Mouse (Mus musculus): Measurements from ENCODE around the gene Cops2.

GRCm38 (mm10) chr2:125813972-125814595, 44.9 kb downstream of the Cops2 start:
- TF ChIP-seq CTCF (IDR thresholded peaks at IDR 0.05; ENCODE audit: low read depth): no peak
- no peak for TF ChIP-seq EP300 (IDR thresholded peaks at IDR 0.05; ENCODE audit: low read depth)
